Mouse (Mus musculus) liver, postnatal 0 days (tissue): Measurements from ENCODE around the gene Ceacam2. TPM values are rescaled to one million over a fixed set of nuclear protein-coding genes. Genes with fewer than 3 reads are reported as not detected.
"Not testable (repeated sequence)": the region's sequence is repeated elsewhere in the genome, so short reads cannot be mapped to it uniquely, and the experiment has no call there.

Source experiments
- ATAC-seq: fragments of 200-750 bp; cut with Nextera tagmentation; 2 replicates; pipeline ENCODE4 v1.8.0; 2017; ENCODE audit warnings: mild to moderate bottlenecking, moderate library complexity
- DNase-seq: peaks from one replicate; pipeline ENCODE4 v3.0.0-alpha.2; 2016
- H3K27ac ChIP-seq: fragments of 300-500 bp; sonication (generic); 2 replicates; pipeline ENCODE4 v1.5.1; 2014; ENCODE audit warnings: antibody characterized with exemption, moderate library complexity, mild to moderate bottlenecking, low read depth
- H3K27me3 ChIP-seq: fragments of 300-500 bp; sonication (generic); 2 replicates; pipeline ENCODE4 v1.6.1; 2014; ENCODE audit warnings: low read length, control low read depth, mixed read lengths; ENCODE audit not compliant: insufficient read depth
- H3K36me3 ChIP-seq: fragments of 300-500 bp; sonication (generic); replicated peaks from 2 replicates; pipeline ENCODE4 v1.6.1; 2014; ENCODE audit warnings: mild to moderate bottlenecking, control low read depth, low read length, moderate library complexity, mixed read lengths; ENCODE audit not compliant: insufficient read depth
- H3K4me1 ChIP-seq: fragments of 300-500 bp; sonication (generic); 2 replicates; pipeline ENCODE4 v1.6.1; 2014; ENCODE audit warnings: antibody characterized with exemption, mild to moderate bottlenecking, control low read depth; ENCODE audit not compliant: insufficient read depth
- H3K4me2 ChIP-seq: fragments of 300-500 bp; sonication (generic); 2 replicates; pipeline ENCODE4 v1.6.1; 2014; ENCODE audit warnings: low read depth, mild to moderate bottlenecking, low read length, moderate library complexity, mixed read lengths
- H3K4me3 ChIP-seq: fragments of 300-500 bp; sonication (generic); 2 replicates; pipeline ENCODE4 v1.5.1; 2014; ENCODE audit warnings: low read depth, low read length
- H3K9ac ChIP-seq: fragments of 300-500 bp; sonication (generic); replicated peaks from 2 replicates; pipeline ENCODE4 v1.6.1; 2014; ENCODE audit warnings: mild to moderate bottlenecking, moderate library complexity
- H3K9me3 ChIP-seq: fragments of 300-500 bp; sonication (generic); 2 replicates; pipeline ENCODE4 v1.6.1; 2016; ENCODE audit warnings: mild to moderate bottlenecking, control low read depth, low read length, mixed read lengths
- CTCF ChIP-seq: sonication (generic); IDR thresholded peaks from 2 replicates; pipeline ENCODE4 v1.5.1; 2016; ENCODE audit warnings: antibody characterized with exemption, low read depth
- EP300 ChIP-seq: IDR thresholded peaks from 2 replicates; pipeline ENCODE4 v1.6.1; 2016; ENCODE audit warnings: antibody characterized with exemption, low read depth, mild to moderate bottlenecking
- WGBS: fragments of 180-500 bp; shearing (Covaris S2); extraction: QIAGEN DNeasy Blood & Tissue Kit; methylation state at CpG from one replicate; pipeline ENCODE4 v1.1.7; 2014; ENCODE audit not compliant: insufficient replicate concordance; 5-methylcytosine and 5-hydroxymethylcytosine counted together
- polyA plus RNA-seq: library from polyadenylated mRNA; unstranded; fragments of >200 nt; fragmentation: Nextera tagmentation; extraction: Ambion mirVana; gene quantifications from 2 replicates; pipeline ENCODE4 v1.2.1, GENCODE M21; 2015

Ceacam2 gene
- polyA plus RNA-seq, 1 experiment from 2014 or later = not detected

- Histone ChIP-seq H3K4me2 (no peak overlapping the region), H3K9me3 (no peaks in the 10 kb centered on the region), H3K4me3 (no peak overlapping the region), H3K27ac (no peak overlapping the region), H3K4me1 (no peaks in the 10 kb centered on the region), H3K36me3 (no peaks in the 10 kb centered on the region), H3K9ac (no peak overlapping the region), H3K27me3 (no peaks in the 10 kb centered on the region)
- DNase-seq (no peak), ATAC-seq (no peak)
- WGBS = 24% methylated on average over 3 of the region's 3 CpGs
- no peak for TF ChIP-seq CTCF
- TF ChIP-seq EP300 = no peak
These were observed 29.7 kb downstream of the Ceacam2 start for GRCm38 (mm10) chr7:25509925-25510324.

GRCm38 (mm10) chr7:25494649-25495048 is 45.0 kb downstream of the Ceacam2 start:
- no peak for ATAC-seq
- no peaks in the 10 kb centered on the region for H3K9me3 ChIP-seq
- TF ChIP-seq CTCF (no peak), EP300 (no peak)

GRCm38 (mm10) chr7:25490698-25491097 is 49.0 kb downstream of the Ceacam2 start:
- not testable (repeated sequence) for H3K4me3 ChIP-seq, H3K27me3 ChIP-seq

More at GRCm38 (mm10) chr7:25494649-25495048, 45.0 kb downstream of the Ceacam2 start:
- Histone ChIP-seq H3K9ac (no peak overlapping the region), H3K27me3 (no peaks in the 10 kb centered on the region), H3K27ac (no peak overlapping the region), H3K4me2 (no peak overlapping the region), H3K36me3 (no peaks in the 10 kb centered on the region), H3K4me3 (no peak overlapping the region), H3K4me1 (no peaks in the 10 kb centered on the region)
- no peak for DNase-seq
- 69% methylated on average over 1 of the region's 1 CpGs for WGBS

GRCm38 (mm10) chr7:25489382-25489781 is 50.3 kb downstream of the Ceacam2 start:
- H3K4me2 ChIP-seq, H3K27ac ChIP-seq, H3K27me3 ChIP-seq, H3K36me3 ChIP-seq, H3K9ac ChIP-seq, ATAC-seq, DNase-seq, H3K4me3 ChIP-seq, H3K9me3 ChIP-seq, H3K4me1 ChIP-seq: not testable (repeated sequence)
- WGBS = 83% methylated on average over 3 of the region's 3 CpGs

More at GRCm38 (mm10) chr7:25490698-25491097, 49.0 kb downstream of the Ceacam2 start:
- WGBS = no CpG with 5 or more reads among the region's 1 CpGs
- not testable (repeated sequence) for H3K4me1 ChIP-seq, H3K4me2 ChIP-seq, H3K9ac ChIP-seq, H3K27ac ChIP-seq, DNase-seq, ATAC-seq, H3K9me3 ChIP-seq, H3K36me3 ChIP-seq

GRCm38 (mm10) chr7:25486186-25486585 is 53.5 kb downstream of the Ceacam2 start:
- Histone ChIP-seq H3K4me2 (no peak overlapping the region), H3K27ac (no peak overlapping the region), H3K36me3 (no peaks in the 10 kb centered on the region), H3K9ac (no peak overlapping the region), H3K27me3 (no peaks in the 10 kb centered on the region), H3K4me1 (no peaks in the 10 kb centered on the region), H3K4me3 (no peak overlapping the region), H3K9me3 (no peaks in the 10 kb centered on the region)
- ATAC-seq = no peak
- WGBS = 8% methylated on average over 1 of the region's 1 CpGs
- peak; percentile 49 for TF ChIP-seq CTCF
- TF ChIP-seq EP300 = no peak
- no peak for DNase-seq

GRCm38 (mm10) chr7:25485061-25485460 is 54.6 kb downstream of the Ceacam2 start:
- H3K4me2 ChIP-seq = no peak overlapping the region
- no peaks in the 10 kb centered on the region for H3K36me3 ChIP-seq
- no peak for TF ChIP-seq CTCF
- no peak for TF ChIP-seq EP300
- no peak overlapping the region for H3K27ac ChIP-seq
- no peak overlapping the region for H3K4me3 ChIP-seq
- no peak overlapping the region for H3K9ac ChIP-seq
- H3K9me3 ChIP-seq = no peaks in the 10 kb centered on the region
- WGBS = 69% methylated on average over 5 of the region's 5 CpGs
- H3K4me1 ChIP-seq = no peaks in the 10 kb centered on the region
- ATAC-seq (no peak), DNase-seq (no peak)
- no peaks in the 10 kb centered on the region for H3K27me3 ChIP-seq

- DNase-seq = no peak
These were observed 56.4 kb downstream of the Ceacam2 start for GRCm38 (mm10) chr7:25483133-25483735.

More at GRCm38 (mm10) chr7:25483133-25483735, 56.4 kb downstream of the Ceacam2 start:
- Histone ChIP-seq H3K9ac (no peak overlapping the region), H3K4me2 (no peak overlapping the region), H3K4me1 (no peaks in the 10 kb centered on the region), H3K27me3 (no peaks in the 10 kb centered on the region), H3K36me3 (no peaks in the 10 kb centered on the region), H3K27ac (no peak overlapping the region), H3K4me3 (no peak overlapping the region), H3K9me3 (no peaks in the 10 kb centered on the region)
- 79% methylated on average over 8 of the region's 8 CpGs for WGBS
- no peak for TF ChIP-seq CTCF
- ATAC-seq = no peak
